In genomic region chr1:110400051-110400450, GRCm38 (mm10) we compare ENCODE assay signal across 21 mouse cellular contexts.
DNase-seq lines count a peak whose midpoint lies in the region; ATAC-seq and TF ChIP-seq lines count a peak whose summit lies in the region.
"Had no signal": no experiment of that assay in that cellular context is flagged by ENCODE, and none has a peak within 500 bp of the region (broad histone marks: within the 10 kb centered on the region; RNA-seq: fewer than 3 reads in every experiment).

No protein-coding gene starts in this region.

- no peaks in the 10 kb centered on the region for H3K4me1 ChIP-seq in embryonic facial prominence, embryonic 14.5 days (ENCODE audit: control insufficient read depth, insufficient read depth, low read length)
- H3K4me1 ChIP-seq in embryonic facial prominence, embryonic 10.5 days, result no peaks in the 10 kb centered on the region
- H3K4me1 ChIP-seq in hindbrain, postnatal 0 days (ENCODE audit: insufficient read depth, low read length), result no peaks in the 10 kb centered on the region
- no peaks in the 10 kb centered on the region for H3K4me1 ChIP-seq in hindbrain, embryonic 16.5 days (ENCODE audit: control insufficient read depth, insufficient read depth, low read depth, low read length)
- H3K4me1 ChIP-seq: embryonic facial prominence, embryonic 12.5 days; hindbrain, embryonic 15.5 days; limb, embryonic 12.5 days; liver, embryonic 12.5 days; midbrain, embryonic 13.5 days had no signal

- H3K36me3 ChIP-seq in embryonic facial prominence, embryonic 14.5 days (ENCODE audit: control insufficient read depth, insufficient read depth, low read length), result no peaks in the 10 kb centered on the region
- H3K36me3 ChIP-seq in embryonic facial prominence, embryonic 10.5 days (replicated peaks), result no peaks in the 10 kb centered on the region
- H3K36me3 ChIP-seq in hindbrain, postnatal 0 days (ENCODE audit: insufficient read depth, low read length), result no peaks in the 10 kb centered on the region
- H3K36me3 ChIP-seq in hindbrain, embryonic 16.5 days (ENCODE audit: control insufficient read depth, insufficient read depth, low read length), result no peaks in the 10 kb centered on the region
- H3K36me3 ChIP-seq: embryonic facial prominence, embryonic 12.5 days; hindbrain, embryonic 15.5 days; limb, embryonic 12.5 days; liver, embryonic 12.5 days; midbrain, embryonic 13.5 days had no signal

- no peaks in the 10 kb centered on the region for H3K9me3 ChIP-seq in embryonic facial prominence, embryonic 14.5 days (ENCODE audit: control insufficient read depth, low read length)
- no peaks in the 10 kb centered on the region for H3K9me3 ChIP-seq in embryonic facial prominence, embryonic 10.5 days
- no peaks in the 10 kb centered on the region for H3K9me3 ChIP-seq in hindbrain, postnatal 0 days (ENCODE audit: low read length)
- H3K9me3 ChIP-seq in hindbrain, embryonic 16.5 days (ENCODE audit: control insufficient read depth, low read length), result no peaks in the 10 kb centered on the region
- H3K9me3 ChIP-seq: embryonic facial prominence, embryonic 12.5 days; hindbrain, embryonic 15.5 days; limb, embryonic 12.5 days; liver, embryonic 12.5 days; midbrain, embryonic 13.5 days had no signal

- H3K4me2 ChIP-seq in embryonic facial prominence, embryonic 14.5 days (ENCODE audit: low read depth, low read length), result no peak overlapping the region
- no peak overlapping the region for H3K4me2 ChIP-seq in hindbrain, postnatal 0 days (ENCODE audit: low read depth, low read length)
- no peak overlapping the region for H3K4me2 ChIP-seq in hindbrain, embryonic 16.5 days (ENCODE audit: low read length)
- H3K4me2 ChIP-seq: embryonic facial prominence, embryonic 12.5 days; heart, embryonic 11.5 days; hindbrain, embryonic 15.5 days; limb, embryonic 12.5 days; liver, embryonic 12.5 days; midbrain, embryonic 13.5 days had no signal

- no peak for ATAC-seq in embryonic facial prominence, embryonic 14.5 days (ENCODE audit: low read depth)
- ATAC-seq in hindbrain, postnatal 0 days, result no peak
- no peak for ATAC-seq in hindbrain, embryonic 16.5 days
- ATAC-seq: intestine, embryonic 16.5 days; liver, embryonic 12.5 days; midbrain, embryonic 13.5 days had no signal

- H3K27ac ChIP-seq in embryonic facial prominence, embryonic 14.5 days (replicated peaks; ENCODE audit: low read depth, low read length), result no peak overlapping the region
- no peak overlapping the region for H3K27ac ChIP-seq in embryonic facial prominence, embryonic 10.5 days (replicated peaks)
- no peak overlapping the region for H3K27ac ChIP-seq in hindbrain, postnatal 0 days
- H3K27ac ChIP-seq in hindbrain, embryonic 16.5 days (ENCODE audit: low read depth, low read length), result no peak overlapping the region
- H3K27ac ChIP-seq: embryonic facial prominence, embryonic 12.5 days; hindbrain, embryonic 15.5 days; limb, embryonic 12.5 days; liver, embryonic 12.5 days; midbrain, embryonic 13.5 days had no signal

- DNase-seq in embryonic facial prominence, embryonic 14.5 days (ENCODE audit: low spot score), result peak; percentile 65
- DNase-seq in embryonic facial prominence, embryonic 10.5 days (ENCODE audit: low spot score), result no peak
- peak; percentile 49 for DNase-seq in hindbrain, postnatal 0 days (ENCODE audit: low spot score)
- DNase-seq in right cerebral cortex, postnatal 10 days (ENCODE audit: low spot score in 2 of 2), result peak; percentile 23 to 33
- DNase-seq in right cerebral cortex, adult 18-20 months, result no peak
- DNase-seq in urinary bladder, postnatal 25 days (ENCODE audit: low spot score), result no peak
- DNase-seq: adrenal gland, postnatal 14 days; cerebellum, adult 11-12 months; heart, adult 11 months; kidney, adult 9 months; kidney, postnatal 14 days; lung, adult 18-20 months had no signal

- WGBS in embryonic facial prominence, embryonic 14.5 days, result 73% methylated on average over 2 of the region's 2 CpGs
- whole genome bisulfite sequencing in embryonic facial prominence, embryonic 10.5 days, result 91% methylated on average over 2 of the region's 2 CpGs
- 61% methylated on average over 2 of the region's 2 CpGs for WGBS in hindbrain, postnatal 0 days
- WGBS in hindbrain, embryonic 16.5 days, result 81% methylated on average over 2 of the region's 2 CpGs

- no peak overlapping the region for H3K4me3 ChIP-seq in embryonic facial prominence, embryonic 14.5 days (ENCODE audit: low read depth, low read length)
- H3K4me3 ChIP-seq in embryonic facial prominence, embryonic 10.5 days, result no peak overlapping the region
- no peak overlapping the region for H3K4me3 ChIP-seq in hindbrain, postnatal 0 days (ENCODE audit: low read length)
- H3K4me3 ChIP-seq in hindbrain, embryonic 16.5 days (ENCODE audit: low read length), result no peak overlapping the region
- H3K4me3 ChIP-seq: embryonic facial prominence, embryonic 12.5 days; erythroblast, embryonic 14.5 days; hindbrain, embryonic 15.5 days; limb, embryonic 12.5 days; liver, embryonic 12.5 days; midbrain, embryonic 13.5 days had no signal

- no peak for TF ChIP-seq CTCF in hindbrain, postnatal 0 days (IDR thresholded peaks at IDR 0.05; ENCODE audit: low read depth)

- H3K9ac ChIP-seq in embryonic facial prominence, embryonic 14.5 days (ENCODE audit: low read depth, low read length), result no peak overlapping the region
- no peak overlapping the region for H3K9ac ChIP-seq in hindbrain, postnatal 0 days (replicated peaks; ENCODE audit: low read length)
- H3K9ac ChIP-seq in hindbrain, embryonic 16.5 days (ENCODE audit: low read depth, low read length), result no peak overlapping the region
- H3K9ac ChIP-seq: embryonic facial prominence, embryonic 12.5 days; hindbrain, embryonic 15.5 days; limb, embryonic 12.5 days; liver, embryonic 12.5 days; midbrain, embryonic 13.5 days had no signal

- no peaks in the 10 kb centered on the region for H3K27me3 ChIP-seq in embryonic facial prominence, embryonic 14.5 days (replicated peaks; ENCODE audit: control insufficient read depth, insufficient read depth, low read length)
- H3K27me3 ChIP-seq in embryonic facial prominence, embryonic 10.5 days (replicated peaks; ENCODE audit: low read depth, poor library complexity, severe bottlenecking), result no peaks in the 10 kb centered on the region
- H3K27me3 ChIP-seq in hindbrain, postnatal 0 days (ENCODE audit: insufficient read depth, low read length), result no peaks in the 10 kb centered on the region
- no peaks in the 10 kb centered on the region for H3K27me3 ChIP-seq in hindbrain, embryonic 16.5 days (replicated peaks; ENCODE audit: control insufficient read depth, insufficient read depth, low read length)
- H3K27me3 ChIP-seq: embryonic facial prominence, embryonic 12.5 days; hindbrain, embryonic 15.5 days; limb, embryonic 12.5 days; liver, embryonic 12.5 days; midbrain, embryonic 13.5 days had no signal

Comparison
In these comparisons a context has a peak if more than half of its experiments do, and no peak if none do; other contexts are left out.
1. DNase-seq: peak in embryonic facial prominence, embryonic 14.5 days (single experiment), hindbrain, postnatal 0 days (single experiment) and right cerebral cortex, postnatal 10 days (2 of 2); none in embryonic facial prominence, embryonic 10.5 days (single experiment), right cerebral cortex, adult 18-20 months (single experiment) and urinary bladder, postnatal 25 days (single experiment).